In the genomic region with DNA sequence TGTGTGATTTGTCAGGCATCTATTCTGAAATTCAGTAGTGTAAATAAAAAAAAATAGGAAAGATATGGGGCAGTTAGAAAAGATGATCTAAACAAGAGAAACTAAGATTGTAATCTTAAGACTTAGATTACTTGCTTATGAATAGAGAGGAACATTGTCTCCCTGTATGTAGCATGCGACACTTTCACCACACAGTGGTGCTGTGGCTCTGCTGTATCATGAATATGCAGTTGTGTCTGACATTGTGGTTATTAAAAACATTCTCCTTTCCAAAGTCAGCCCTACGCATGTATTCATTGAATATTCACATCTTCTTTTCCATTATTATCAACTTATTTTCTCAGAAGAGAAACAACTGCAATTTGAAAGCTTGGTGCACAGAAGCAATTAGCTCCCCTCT, we compare ENCODE assay signal across 10 mouse cellular contexts. TPM values are rescaled to one million over a fixed set of nuclear protein-coding genes. Genes with fewer than 3 reads are reported as not detected.
DNase-seq lines count a peak whose midpoint lies in the region; ATAC-seq lines count a peak whose summit lies in the region.
"Had no signal": no experiment of that assay in that cellular context is flagged by ENCODE, and none has a peak within 500 bp of the region (broad histone marks: within the 10 kb centered on the region; RNA-seq: fewer than 3 reads in every experiment).

No protein-coding gene starts in this region.

- WGBS in hindbrain, embryonic 11.5 days = 66% methylated on average over 2 of the region's 2 CpGs

- ATAC-seq in hindbrain, embryonic 11.5 days (ENCODE audit: low FRiP score) = no peak; the same call in 1 of the 2 replicates

- no peaks in the 10 kb centered on the region for H3K36me3 ChIP-seq in hindbrain, embryonic 11.5 days (ENCODE audit: control insufficient read depth, insufficient read depth, low read length)

- no peaks in the 10 kb centered on the region for H3K27me3 ChIP-seq in hindbrain, embryonic 11.5 days (ENCODE audit: control insufficient read depth, insufficient read depth, low read length)

- DNase-seq in heart, postnatal 4 days = peak; percentile 8
- DNase-seq in heart, adult 18-20 months = no peak
- DNase-seq in brain, adult 2 months (ENCODE audit: low read depth, low spot score) = peak; percentile 87
- DNase-seq in hindbrain, embryonic 11.5 days (ENCODE audit: low spot score) = peak; percentile 34
- peak; percentile 3 to 49 for DNase-seq in left cerebral cortex, adult 9 months (ENCODE audit: low spot score in 2 of 2)
- peak; percentile 35 for DNase-seq in retina, postnatal 7 days (ENCODE audit: low read depth, low spot score)
- no peak for DNase-seq in thymus, postnatal 25 days
- no peak for DNase-seq in yolk sac, embryonic 10.5 days (ENCODE audit: low spot score)

- H3K4me3 ChIP-seq in hindbrain, embryonic 11.5 days (ENCODE audit: low read depth, low read length) = no peak overlapping the region

- no peak overlapping the region for H3K27ac ChIP-seq in hindbrain, embryonic 11.5 days (ENCODE audit: low read depth, low read length)

- no peaks in the 10 kb centered on the region for H3K4me1 ChIP-seq in hindbrain, embryonic 11.5 days (replicated peaks; ENCODE audit: control insufficient read depth, insufficient read depth, low read length)

- no peak overlapping the region for H3K9ac ChIP-seq in hindbrain, embryonic 11.5 days (ENCODE audit: low read depth, low read length)

- no peak overlapping the region for H3K4me2 ChIP-seq in hindbrain, embryonic 11.5 days (replicated peaks; ENCODE audit: low read depth, low read length)

- H3K9me3 ChIP-seq in hindbrain, embryonic 11.5 days (ENCODE audit: control insufficient read depth, low read length) = no peaks in the 10 kb centered on the region

RNA-seq across cellular contexts. Expression of a gene that starts 40.0 kb away (rescaled TPM):
- not detected for total RNA-seq in heart, postnatal 4 days (2021)
- total RNA-seq in heart, adult 18-20 months (2021) = not detected
- polyA plus RNA-seq in hindbrain, embryonic 11.5 days (2014; fragmentation: Nextera tagmentation; extraction: Ambion mirVana) = 0.74 and 0.80 TPM in 2 replicates

RNA-seq across cellular contexts. Expression of a gene that starts 43.3 kb away (rescaled TPM):
- not detected for total RNA-seq in heart, postnatal 4 days (2021)
- not detected for total RNA-seq in heart, adult 18-20 months (2021)
- polyA plus RNA-seq in hindbrain, embryonic 11.5 days (2014; fragmentation: Nextera tagmentation; extraction: Ambion mirVana) = 0.17 TPM in 1 of 2 replicates, not detected in the other
- total RNA-seq: layer of hippocampus, postnatal 25 days had no signal
- polyA plus RNA-seq: stomach, embryonic 16.5 days had no signal

Comparison
In these comparisons a context has a peak if more than half of its experiments do, and no peak if none do; other contexts are left out.
1. DNase-seq: peak in heart, postnatal 4 days (single experiment), brain, adult 2 months (single experiment), hindbrain, embryonic 11.5 days (single experiment), left cerebral cortex, adult 9 months (2 of 2) and retina, postnatal 7 days (single experiment); none in heart, adult 18-20 months (0 of 2), thymus, postnatal 25 days (single experiment) and yolk sac, embryonic 10.5 days (single experiment).